Mouse (Mus musculus): Measurements from ENCODE around the gene Keg1. TPM values are rescaled to one million over a fixed set of nuclear protein-coding genes. Genes with fewer than 3 reads are reported as not detected.

The Keg1 gene
- total RNA-seq, 1 experiment from 2014 or later: not detected

- ATAC-seq (replicated peaks; ENCODE audit: low read depth, poor library complexity, severe bottlenecking): no peak
These were observed 66.9 kb downstream of the Keg1 start for GRCm38 (mm10) chr19:12762212-12763130.

GRCm38 (mm10) chr19:12765308-12765707 is 69.7 kb downstream of the Keg1 start, which contains the start of gene Cntf:
TSS of gene Cntf (minus strand) at chr19:12765632.
- ATAC-seq (replicated peaks; ENCODE audit: low read depth, poor library complexity, severe bottlenecking): no peak

Other genes starting within 250 kb of the Keg1 start
- gene Mpeg1, start 235.0 kb upstream of the Keg1 start, total RNA-seq (2017): 27.4 and 39.1 TPM in 2 replicates
- 11.4 and 14.4 TPM in 2 replicates for gene Dtx4, start 194.3 kb upstream of the Keg1 start, total RNA-seq (2017)
- gene Fam111a, start 150.0 kb upstream of the Keg1 start, total RNA-seq (2017): 182 and 222 TPM in 2 replicates
- gene Gm4952, start 95.8 kb upstream of the Keg1 start, total RNA-seq (2017): not detected in 2 replicates
- not detected in 2 replicates for gene Glyat, start 62.5 kb upstream of the Keg1 start, total RNA-seq (2017)
- gene Olfr1442, start 25.3 kb upstream of the Keg1 start, total RNA-seq (2017): not detected in 2 replicates
- gene Olfr1443, start 17.7 kb upstream of the Keg1 start, total RNA-seq (2017): not detected in 2 replicates
- gene Cntf, start 69.8 kb downstream of the Keg1 start, total RNA-seq (2017): 2.2 and 4.0 TPM in 2 replicates
- 124 and 125 TPM in 2 replicates for gene Zfp91, start 100.3 kb downstream of the Keg1 start, total RNA-seq (2017)
- gene Lpxn, start 100.4 kb downstream of the Keg1 start, total RNA-seq (2017): 1.6 and 4.3 TPM in 2 replicates
- gene Gm5244, start 150.9 kb downstream of the Keg1 start, total RNA-seq (2017): not detected in 2 replicates
- gene Olfr1444, start 161.5 kb downstream of the Keg1 start, total RNA-seq (2017): not detected in 2 replicates
- not detected in 2 replicates for gene Olfr1445, start 188.1 kb downstream of the Keg1 start, total RNA-seq (2017)
- not detected in 2 replicates for gene Olfr1446, start 197.7 kb downstream of the Keg1 start, total RNA-seq (2017)
- not detected in 2 replicates for gene Olfr1447, start 208.0 kb downstream of the Keg1 start, total RNA-seq (2017)
- gene Olfr1448, start 228.6 kb downstream of the Keg1 start, total RNA-seq (2017): not detected in 2 replicates
- not detected in 2 replicates for gene Olfr1449, start 235.1 kb downstream of the Keg1 start, total RNA-seq (2017)